Mouse (Mus musculus): ENCODE data around the gene Naa10. TPM values are rescaled to one million over a fixed set of nuclear protein-coding genes. Genes with fewer than 3 reads are reported as not detected.

The Naa10 gene
- polyA plus RNA-seq, 1 experiment from 2014 or later = 171 TPM

DNA sequence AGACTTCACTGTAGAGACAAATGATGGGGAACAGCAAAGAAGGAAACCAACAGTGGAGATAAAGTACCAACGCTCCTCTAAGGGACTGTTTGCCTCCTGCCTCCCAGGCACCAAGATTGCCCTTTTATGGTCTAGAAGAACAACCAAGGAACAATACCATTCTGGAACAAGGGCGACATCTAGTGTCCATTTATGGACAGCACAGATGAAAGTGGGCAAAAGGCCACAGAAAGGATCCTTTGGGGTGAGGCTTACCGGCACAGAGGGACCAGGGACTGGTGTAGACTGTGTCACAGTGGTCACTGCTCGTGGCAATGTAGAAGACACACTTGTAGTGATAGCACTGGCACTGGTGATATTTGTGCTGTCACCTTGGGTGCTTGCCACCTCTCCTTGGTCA, 26.9 kb upstream of the Naa10 start:
- 51% methylated on average over 4 of the region's 4 CpGs for WGBS
- Histone ChIP-seq H3K9me3 (no peaks in the 10 kb centered on the region), H3K36me3 (replicated peaks) (peaks cover 100% of the 10 kb centered on the region)

DNA sequence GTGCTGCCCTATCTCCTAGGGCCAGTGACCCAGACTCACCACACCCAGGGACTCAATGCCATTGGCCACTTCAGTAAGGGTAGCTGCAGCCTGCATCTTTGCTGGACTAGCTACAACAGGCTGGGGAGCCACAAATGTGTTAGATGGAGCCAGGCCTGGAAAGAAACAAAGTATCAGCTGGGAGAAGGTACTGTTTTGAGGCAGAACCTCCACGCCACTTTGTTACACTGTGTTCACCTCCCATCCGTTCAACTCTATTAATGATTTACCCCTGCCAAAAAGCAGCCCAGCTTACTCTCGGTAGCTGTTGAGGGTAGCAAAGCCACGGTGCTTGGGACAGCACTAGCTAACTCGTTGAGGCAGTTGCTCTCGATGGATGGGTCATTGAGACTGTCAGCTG, 25.2 kb upstream of the Naa10 start:
- H3K9me3 ChIP-seq = no peaks in the 10 kb centered on the region
- H3K36me3 ChIP-seq (replicated peaks) = peaks cover 100% of the 10 kb centered on the region
- no peak overlapping the region for H3K4me3 ChIP-seq
- WGBS = 96% methylated on average over 6 of the region's 6 CpGs
- no peak for DNase-seq (ENCODE audit: extremely low spot score, low spot score)
- H3K4me1 ChIP-seq = no peaks in the 10 kb centered on the region
- H3K27ac ChIP-seq = no peak overlapping the region
- H3K27me3 ChIP-seq (ENCODE audit: poor library complexity, severe bottlenecking) = no peaks in the 10 kb centered on the region

More for the DNA sequence above, 26.9 kb upstream of the Naa10 start:
- Histone ChIP-seq H3K27me3 (ENCODE audit: poor library complexity, severe bottlenecking) (no peaks in the 10 kb centered on the region), H3K4me3 (no peak overlapping the region), H3K4me1 (no peaks in the 10 kb centered on the region), H3K27ac (no peak overlapping the region)
- DNase-seq (ENCODE audit: extremely low spot score, low spot score) = peak; percentile 23

DNA sequence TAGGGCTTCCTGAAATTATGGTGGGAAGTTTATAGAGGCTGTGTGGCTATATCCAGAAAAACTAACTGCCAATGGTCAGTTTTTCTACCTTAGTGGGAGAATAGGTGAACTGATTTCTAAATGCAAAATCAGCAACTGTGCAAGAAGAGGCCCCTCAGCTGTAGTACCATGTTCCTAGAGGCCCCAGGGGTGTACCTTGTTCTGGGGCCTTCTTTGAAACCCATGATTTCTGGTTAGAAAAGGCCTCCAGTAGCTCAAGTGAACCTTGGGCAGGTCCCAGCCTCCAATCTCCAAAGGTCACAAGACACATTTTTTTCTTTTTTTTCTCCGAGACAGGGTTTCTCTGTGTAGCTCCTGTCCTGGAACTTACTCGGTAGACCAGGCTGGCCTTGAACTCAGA, 20.6 kb upstream of the Naa10 start:
- peaks cover 67% of the 10 kb centered on the region for H3K36me3 ChIP-seq (replicated peaks)
- H3K9me3 ChIP-seq = no peaks in the 10 kb centered on the region
- DNase-seq (ENCODE audit: extremely low spot score, low spot score) = no peak
- H3K4me1 ChIP-seq = no peaks in the 10 kb centered on the region
- no peak overlapping the region for H3K27ac ChIP-seq
- H3K27me3 ChIP-seq (ENCODE audit: poor library complexity, severe bottlenecking) = no peaks in the 10 kb centered on the region
- 88% methylated on average over 2 of the region's 2 CpGs for WGBS
- H3K4me3 ChIP-seq = no peak overlapping the region

DNA sequence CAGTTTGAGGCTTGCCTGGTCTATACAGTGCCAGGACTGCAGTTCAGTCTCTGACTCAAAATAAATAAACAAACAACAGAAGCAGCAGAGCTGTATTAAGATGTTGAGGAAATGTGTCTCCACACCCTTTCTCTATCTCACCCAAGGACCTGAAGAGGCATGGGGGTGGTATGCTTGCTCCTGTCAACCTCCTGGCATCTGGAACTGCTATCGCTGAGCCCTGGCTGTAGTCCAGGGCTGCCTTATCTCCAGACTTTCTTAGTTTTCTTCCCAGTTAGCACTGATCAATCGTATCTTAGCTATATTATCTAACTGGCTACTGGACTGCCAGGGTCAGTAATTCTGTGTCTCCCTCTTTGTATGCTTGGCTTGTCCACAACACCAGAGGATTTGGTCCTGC, 20.1 kb upstream of the Naa10 start:
- H3K4me1 ChIP-seq = no peaks in the 10 kb centered on the region
- WGBS = 92% methylated on average over 2 of the region's 2 CpGs
- H3K9me3 ChIP-seq = no peaks in the 10 kb centered on the region
- no peak for DNase-seq (ENCODE audit: extremely low spot score, low spot score)
- no peak overlapping the region for H3K4me3 ChIP-seq
- H3K27ac ChIP-seq = no peak overlapping the region
- peaks cover 63% of the 10 kb centered on the region for H3K36me3 ChIP-seq (replicated peaks)
- H3K27me3 ChIP-seq (ENCODE audit: poor library complexity, severe bottlenecking) = no peaks in the 10 kb centered on the region

DNA sequence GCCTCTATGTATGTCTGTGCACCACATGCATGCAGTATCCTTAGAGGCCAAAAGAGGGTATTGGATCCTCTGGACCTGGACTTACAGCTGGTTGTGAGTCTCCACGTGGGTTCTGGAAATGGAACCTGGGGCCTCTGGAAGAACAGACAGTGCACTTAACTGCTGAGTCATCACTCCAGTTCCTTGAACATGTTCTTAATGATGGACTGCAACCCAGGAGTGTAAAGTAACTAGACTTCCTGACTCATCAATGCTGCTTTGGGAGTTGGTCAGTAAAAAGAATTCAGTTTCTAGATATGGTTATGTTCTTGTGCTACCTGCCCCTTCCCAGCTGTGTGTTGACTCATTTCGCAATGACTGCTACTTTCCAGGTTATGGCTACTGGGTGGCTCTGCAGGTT, 10.1 kb upstream of the Naa10 start:
- Histone ChIP-seq H3K9me3 (no peaks in the 10 kb centered on the region), H3K27me3 (ENCODE audit: poor library complexity, severe bottlenecking) (no peaks in the 10 kb centered on the region), H3K27ac (no peak overlapping the region), H3K4me1 (0 out of 2 replicates have a peak, but pooled peaks cover 3% of the 10 kb centered on the region), H3K36me3 (replicated peaks) (no peaks in the 10 kb centered on the region), H3K4me3 (no peak overlapping the region)
- DNase-seq (ENCODE audit: extremely low spot score, low spot score) = no peak
- 77% methylated on average over 2 of the region's 2 CpGs for WGBS

DNA sequence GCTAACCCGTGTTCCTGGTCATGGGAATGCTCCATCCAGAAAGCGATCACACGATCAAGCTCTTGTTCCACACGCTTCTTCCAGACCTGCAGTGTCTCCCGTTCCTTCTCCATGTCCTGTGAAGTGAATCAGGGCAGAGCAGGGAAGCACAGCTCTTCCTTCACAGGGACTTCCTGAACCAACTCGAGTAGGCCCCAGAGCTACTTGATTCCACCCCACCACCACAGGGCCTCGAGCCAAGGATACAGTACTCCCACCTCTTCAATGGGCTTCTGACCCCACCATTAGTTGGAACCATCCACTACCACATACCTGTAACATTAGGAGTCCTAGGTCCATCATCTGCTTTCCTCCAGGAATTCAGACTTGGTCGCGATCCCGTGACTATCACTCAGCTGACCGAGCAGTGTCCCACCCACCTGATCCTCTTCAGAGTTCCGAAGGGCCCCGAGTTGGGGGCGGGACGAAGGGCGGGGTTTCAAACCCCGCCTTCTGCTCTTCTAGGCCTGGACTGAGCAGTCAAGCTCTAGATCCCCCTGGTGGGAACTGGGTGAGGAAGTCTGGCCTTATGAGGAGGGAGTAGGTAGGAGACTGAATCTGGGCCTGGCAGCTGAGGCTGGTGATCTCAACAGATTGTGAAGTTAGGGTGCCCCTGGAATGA, 8.8 kb upstream of the Naa10 start, which contains the start of gene Renbp:
TSS of gene Renbp (minus strand) at position 449 of the 661 bp plus-strand sequence.
- Histone ChIP-seq H3K36me3 (replicated peaks) (no peaks in the 10 kb centered on the region), H3K27me3 (ENCODE audit: poor library complexity, severe bottlenecking) (no peaks in the 10 kb centered on the region), H3K4me1 (0 out of 2 replicates have a peak, but pooled peaks cover 3% of the 10 kb centered on the region), H3K4me3 (peak within 1 kb of the TSS; percentile 33), H3K27ac (0 out of 2 replicates have a peak within 1 kb of the TSS, but pooled peaks have one; percentile 15), H3K9me3 (no peaks in the 10 kb centered on the region)
- DNase-seq (ENCODE audit: extremely low spot score, low spot score) = peak; percentile 28
- WGBS = 41% methylated on average over 17 of the region's 17 CpGs

DNA sequence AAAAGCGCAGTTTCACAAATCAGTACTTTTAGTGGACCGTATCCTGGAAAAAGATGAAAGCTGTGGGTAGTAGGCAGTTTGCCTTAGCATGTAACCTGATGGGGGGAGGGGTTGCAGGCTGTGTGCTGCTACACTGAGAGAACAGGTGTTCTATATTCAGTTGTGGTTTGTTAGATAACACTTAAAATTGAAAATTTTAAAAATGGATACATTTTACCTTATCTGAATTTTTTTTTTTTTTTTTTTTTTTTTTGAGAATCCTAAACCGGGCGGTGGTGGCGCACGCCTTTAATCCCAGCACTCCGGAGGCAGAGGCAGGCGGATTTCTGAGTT, 772 bp upstream of the Naa10 start:
- DNase-seq (ENCODE audit: extremely low spot score, low spot score) = no peak
- 77% methylated on average over 8 of the region's 8 CpGs for WGBS
- Histone ChIP-seq H3K4me1 (peaks cover 8% of the 10 kb centered on the region), H3K4me3 (peak overlapping the region; percentile 67), H3K36me3 (replicated peaks) (peaks cover 27% of the 10 kb centered on the region), H3K27me3 (ENCODE audit: poor library complexity, severe bottlenecking) (no peaks in the 10 kb centered on the region), H3K27ac (peak overlapping the region; percentile 89), H3K9me3 (no peaks in the 10 kb centered on the region)

DNA sequence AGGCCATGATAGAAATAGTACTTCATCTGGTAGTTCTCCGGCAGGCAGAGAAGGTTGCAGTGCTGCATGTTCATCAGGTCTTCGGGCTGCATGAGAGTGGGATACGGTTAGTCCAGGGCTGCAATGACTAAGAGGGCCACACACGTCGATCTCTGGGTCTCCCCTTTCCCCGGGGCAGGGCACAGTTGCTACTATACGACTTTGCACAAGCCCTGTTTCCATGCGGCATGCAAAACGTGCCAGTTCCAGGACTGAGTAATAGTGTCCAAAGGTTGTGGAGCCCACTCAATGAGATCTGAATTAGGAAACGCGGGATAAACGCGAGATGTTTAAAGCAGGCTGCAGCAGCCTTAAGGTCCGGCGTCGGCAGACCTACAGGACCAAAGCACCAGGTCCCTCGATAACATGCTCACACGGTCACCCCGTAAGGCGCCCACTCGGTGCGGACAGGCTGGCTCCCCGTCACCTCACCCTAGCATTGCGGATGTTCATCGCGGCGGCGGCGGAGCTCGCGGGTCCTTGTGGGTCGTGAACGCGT, 390 bp downstream of the Naa10 start:
- peak overlapping the region; percentile 89 for H3K27ac ChIP-seq
- H3K36me3 ChIP-seq (replicated peaks) = peaks cover 37% of the 10 kb centered on the region
- 20% methylated on average over 34 of the region's 34 CpGs for WGBS
- H3K4me1 ChIP-seq = peaks cover 8% of the 10 kb centered on the region
- DNase-seq (ENCODE audit: extremely low spot score, low spot score) = no peak
- H3K27me3 ChIP-seq (ENCODE audit: poor library complexity, severe bottlenecking) = no peaks in the 10 kb centered on the region
- no peaks in the 10 kb centered on the region for H3K9me3 ChIP-seq
- H3K4me3 ChIP-seq = peak overlapping the region; percentile 67

DNA sequence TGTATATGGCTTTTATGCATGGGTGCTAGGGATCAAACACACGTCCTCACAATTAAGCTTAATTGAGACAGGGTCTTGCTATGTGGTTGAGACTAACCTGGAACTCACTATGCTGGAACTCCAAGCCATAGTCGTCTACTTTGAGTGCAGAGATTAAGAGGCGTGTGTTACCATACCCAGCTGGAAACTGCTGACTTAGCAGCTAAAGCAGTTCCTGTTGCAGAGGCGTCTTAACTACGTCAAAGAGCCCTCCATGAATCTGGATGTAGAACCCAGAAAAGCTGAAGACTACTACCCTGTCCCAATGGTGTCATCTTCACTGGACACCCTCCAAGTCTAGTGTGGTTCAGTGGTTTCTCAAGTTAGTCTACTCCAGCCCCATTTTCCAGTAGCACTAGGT, 3.1 kb downstream of the Naa10 start:
- Histone ChIP-seq H3K9me3 (no peaks in the 10 kb centered on the region), H3K4me1 (peaks cover 13% of the 10 kb centered on the region), H3K27ac (no peak overlapping the region), H3K4me3 (no peak overlapping the region), H3K27me3 (ENCODE audit: poor library complexity, severe bottlenecking) (no peaks in the 10 kb centered on the region), H3K36me3 (replicated peaks) (peaks cover 37% of the 10 kb centered on the region)
- no peak for DNase-seq (ENCODE audit: extremely low spot score, low spot score)
- 90% methylated on average over 5 of the region's 5 CpGs for WGBS

DNA sequence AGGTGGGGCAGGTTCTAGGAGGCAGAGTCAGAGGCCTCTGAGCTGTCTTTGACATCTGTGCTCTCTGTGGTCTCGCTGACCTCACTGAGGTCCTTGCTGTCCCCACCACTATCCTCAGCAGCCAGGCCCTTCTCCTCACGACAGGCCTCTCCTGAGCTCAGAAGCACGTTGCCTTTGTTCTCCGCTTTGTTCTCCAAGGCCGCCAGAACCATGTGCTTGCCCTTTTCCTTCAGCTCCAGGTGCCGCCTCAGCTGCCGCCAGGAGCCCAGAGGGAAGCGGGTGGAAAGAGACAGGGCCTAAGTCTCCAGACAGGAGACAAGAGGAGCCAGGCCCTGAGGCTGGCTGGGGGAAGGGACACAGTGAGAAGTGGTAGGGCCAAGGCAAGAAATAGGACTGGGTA, 4.8 kb downstream of the Naa10 start:
- Histone ChIP-seq H3K36me3 (replicated peaks) (peaks cover 37% of the 10 kb centered on the region), H3K4me3 (no peak overlapping the region), H3K9me3 (no peaks in the 10 kb centered on the region), H3K27me3 (ENCODE audit: poor library complexity, severe bottlenecking) (no peaks in the 10 kb centered on the region), H3K4me1 (peaks cover 13% of the 10 kb centered on the region), H3K27ac (no peak overlapping the region)
- DNase-seq (ENCODE audit: extremely low spot score, low spot score) = no peak
- 84% methylated on average over 8 of the region's 8 CpGs for WGBS

DNA sequence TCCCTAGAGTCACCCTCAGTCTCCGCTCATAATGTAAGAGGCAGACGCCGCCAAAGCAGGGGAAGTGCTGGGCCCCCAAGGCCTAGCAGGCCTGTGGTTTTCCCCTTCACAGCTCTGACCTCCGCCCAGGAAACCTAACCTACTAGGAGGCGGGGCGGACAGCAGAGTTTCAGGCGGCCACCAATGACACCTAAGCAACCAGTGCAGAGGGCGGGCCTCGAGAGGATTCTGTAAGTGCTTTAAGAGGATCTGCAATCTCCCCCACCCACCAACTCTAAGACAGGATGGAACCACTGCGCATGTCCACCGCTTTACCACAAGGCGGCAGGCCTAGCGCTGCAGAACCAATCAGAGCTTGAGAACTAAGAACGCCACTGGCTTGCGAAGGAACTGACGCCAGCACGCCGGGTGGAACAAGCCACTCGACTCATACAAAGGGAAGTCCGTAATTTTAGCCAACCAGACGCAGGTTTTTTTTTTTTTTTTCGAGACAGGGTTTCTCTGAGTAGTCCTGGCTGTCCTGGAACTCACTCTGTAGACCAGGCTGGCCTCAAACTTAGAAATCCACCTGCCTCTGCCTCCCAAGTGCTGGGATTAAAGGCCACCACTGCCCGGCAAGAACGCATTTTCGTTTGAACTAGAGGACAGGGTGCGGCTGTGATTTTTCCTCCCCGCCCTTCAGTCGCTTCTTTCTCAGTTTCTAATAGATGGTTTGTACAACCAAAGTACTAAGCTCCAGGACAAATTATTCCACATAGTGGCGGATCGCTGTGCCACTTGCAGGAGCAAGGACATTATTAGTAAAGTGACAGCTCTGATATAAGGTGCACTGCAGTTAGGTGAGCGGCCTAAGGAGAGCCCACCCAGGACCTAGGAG, 6.7 kb downstream of the Naa10 start:
- H3K4me3 ChIP-seq = peak overlapping the region; percentile 31
- DNase-seq (ENCODE audit: extremely low spot score, low spot score) = peak; percentile 87
- 30% methylated on average over 31 of the region's 31 CpGs for WGBS
- peaks cover 12% of the 10 kb centered on the region; the same call in 1 of the 2 replicates for H3K27me3 ChIP-seq (ENCODE audit: poor library complexity, severe bottlenecking)
- peaks cover 14% of the 10 kb centered on the region for H3K4me1 ChIP-seq
- H3K9me3 ChIP-seq = no peaks in the 10 kb centered on the region
- peak overlapping the region; percentile 76 for H3K27ac ChIP-seq
- peaks cover 35% of the 10 kb centered on the region for H3K36me3 ChIP-seq (replicated peaks)

DNA sequence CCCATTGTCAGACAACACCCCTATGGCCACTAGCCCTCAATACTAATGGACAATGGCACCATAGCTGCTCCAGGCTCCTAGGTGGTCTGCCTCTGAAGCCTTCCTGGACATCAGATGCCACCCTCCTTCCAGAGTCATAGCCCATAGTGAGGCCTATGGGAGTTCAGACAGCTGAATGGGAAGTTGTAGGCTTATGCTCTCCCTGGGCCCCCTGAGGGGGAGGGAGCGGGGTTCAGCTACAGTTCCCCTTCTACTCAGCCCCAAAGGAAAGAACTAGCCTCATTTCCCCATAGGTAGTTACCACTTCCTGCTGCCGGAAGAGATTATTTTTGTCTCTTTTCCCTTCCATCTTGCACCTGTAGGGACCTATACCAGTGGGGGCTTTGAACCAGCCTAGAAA, 10.2 kb downstream of the Naa10 start:
- DNase-seq (ENCODE audit: extremely low spot score, low spot score) = no peak
- Histone ChIP-seq H3K36me3 (replicated peaks) (peaks cover under 1% of the 10 kb centered on the region), H3K27ac (no peak overlapping the region), H3K4me3 (no peak overlapping the region), H3K27me3 (ENCODE audit: poor library complexity, severe bottlenecking) (peaks cover 12% of the 10 kb centered on the region; the same call in 1 of the 2 replicates), H3K9me3 (no peaks in the 10 kb centered on the region), H3K4me1 (peaks cover 14% of the 10 kb centered on the region)
- 74% methylated on average over 2 of the region's 2 CpGs for WGBS

DNA sequence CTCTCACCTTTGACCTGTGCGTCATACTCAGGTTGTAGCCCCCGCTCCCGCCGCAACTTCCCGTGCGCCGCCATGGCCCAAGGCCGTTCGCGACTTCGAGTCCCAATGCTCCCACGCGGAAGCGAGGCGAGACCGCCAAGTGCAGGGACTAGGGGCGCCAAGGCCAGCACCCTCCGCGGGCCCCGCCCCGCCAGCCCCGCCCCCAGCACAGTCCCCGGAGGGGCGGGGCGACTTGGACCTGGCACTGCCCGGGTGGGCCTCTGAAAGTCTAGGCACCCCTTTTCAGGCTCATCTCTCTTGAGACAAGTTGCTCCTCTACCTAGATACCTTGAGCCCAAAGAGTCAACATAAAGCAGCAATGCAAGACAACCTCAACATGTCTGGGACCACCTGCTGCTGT, 10.6 kb downstream of the Naa10 start:
- Histone ChIP-seq H3K36me3 (replicated peaks) (no peaks in the 10 kb centered on the region; the same call in 1 of the 2 replicates), H3K27ac (no peak overlapping the region), H3K4me3 (peak overlapping the region; percentile 41), H3K27me3 (ENCODE audit: poor library complexity, severe bottlenecking) (peaks cover 12% of the 10 kb centered on the region; the same call in 1 of the 2 replicates), H3K4me1 (peaks cover 14% of the 10 kb centered on the region), H3K9me3 (no peaks in the 10 kb centered on the region)
- 20% methylated on average over 22 of the region's 26 CpGs for WGBS
- no peak for DNase-seq (ENCODE audit: extremely low spot score, low spot score)
